8 mouse cellular contexts compared by ENCODE assay signal in the genomic region with DNA sequence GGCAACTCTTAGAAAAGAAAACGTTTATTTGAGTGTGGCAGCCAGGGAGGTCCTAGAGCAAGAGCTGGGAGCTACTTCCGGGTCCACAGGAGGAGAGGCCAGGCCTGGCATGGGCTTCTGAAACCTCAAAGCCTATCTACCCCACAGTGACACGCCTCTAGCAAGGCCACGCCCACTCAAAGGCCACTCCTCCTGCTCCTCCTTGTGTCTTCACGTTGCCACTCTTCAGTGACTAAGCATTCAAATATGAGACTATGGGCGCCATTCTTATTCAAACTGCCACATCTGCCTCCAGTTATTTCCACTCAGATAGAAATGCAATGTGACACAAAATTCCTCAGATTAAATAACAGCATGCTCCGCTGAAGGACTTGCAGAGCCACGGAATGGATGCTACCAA. TPM values are rescaled to one million over a fixed set of nuclear protein-coding genes. Genes with fewer than 3 reads are reported as not detected.
DNase-seq lines count a peak whose midpoint lies in the region; ATAC-seq and TF ChIP-seq lines count a peak whose summit lies in the region.

No protein-coding gene starts in this region.

- H3K27me3 ChIP-seq in forebrain, embryonic 16.5 days (replicated peaks; ENCODE audit: control insufficient read depth, insufficient read depth, low read length): no peaks in the 10 kb centered on the region
- no peaks in the 10 kb centered on the region for H3K27me3 ChIP-seq in midbrain, embryonic 16.5 days (ENCODE audit: control insufficient read depth, insufficient read depth, low read depth, low read length)
- H3K27me3 ChIP-seq in cerebellum, adult 2 months (ENCODE audit: control insufficient read depth, insufficient read depth, low read length): no peaks in the 10 kb centered on the region

- H3K4me1 ChIP-seq in forebrain, embryonic 16.5 days (replicated peaks; ENCODE audit: control insufficient read depth, insufficient read depth, low read length): 0 out of 2 replicates have a peak, but pooled peaks cover 2% of the 10 kb centered on the region
- H3K4me1 ChIP-seq in midbrain, embryonic 16.5 days (ENCODE audit: control insufficient read depth, insufficient read depth, low read length): no peaks in the 10 kb centered on the region
- H3K4me1 ChIP-seq in cerebellum, adult 2 months (ENCODE audit: control insufficient read depth, insufficient read depth, low read length): no peaks in the 10 kb centered on the region

- peak; percentile 18; the same call in 1 of the 2 replicates for ATAC-seq in forebrain, embryonic 16.5 days
- 0 out of 2 replicates have a peak, but pooled peaks have one; percentile 33 for ATAC-seq in midbrain, embryonic 16.5 days

- no peak overlapping the region for H3K4me2 ChIP-seq in forebrain, embryonic 16.5 days (ENCODE audit: low read length)
- H3K4me2 ChIP-seq in midbrain, embryonic 16.5 days (ENCODE audit: low read length): no peak overlapping the region

- peak; percentile 19 for DNase-seq in gastrocnemius, adult 18-20 months (ENCODE audit: low spot score)
- DNase-seq in gastrocnemius, postnatal 10 days: no peak
- peak; percentile 97 for DNase-seq in ZHBTc4 (ENCODE audit: low read depth, low spot score)
- peak; percentile 43 to 62 for DNase-seq in kidney, postnatal 36 days
- DNase-seq in thymus, postnatal 36 days: peak; percentile 22 to 56
- DNase-seq in cerebellum, adult 2 months: no peak

- TF ChIP-seq CTCF in cerebellum, adult 2 months (IDR thresholded peaks at IDR 0.05; ENCODE audit: borderline replicate concordance, insufficient read depth, low read depth, low read length): no peak

- no peaks in the 10 kb centered on the region for H3K36me3 ChIP-seq in forebrain, embryonic 16.5 days (ENCODE audit: control insufficient read depth, insufficient read depth)
- 0 out of 2 replicates have a peak, but pooled peaks cover 3% of the 10 kb centered on the region for H3K36me3 ChIP-seq in midbrain, embryonic 16.5 days (ENCODE audit: control insufficient read depth, insufficient read depth, low read length)

- 15% methylated on average over 8 of the region's 8 CpGs for WGBS in forebrain, embryonic 16.5 days
- WGBS in midbrain, embryonic 16.5 days: 14% methylated on average over 8 of the region's 8 CpGs
- 19% methylated on average over 8 of the region's 8 CpGs for WGBS in cerebellum, adult 2 months

- H3K27ac ChIP-seq in forebrain, embryonic 16.5 days (ENCODE audit: low read length): no peak overlapping the region
- no peak overlapping the region for H3K27ac ChIP-seq in midbrain, embryonic 16.5 days (ENCODE audit: low read length)
- no peak overlapping the region for H3K27ac ChIP-seq in cerebellum, adult 2 months (ENCODE audit: insufficient read depth, low read length)

- TF ChIP-seq POLR2A in cerebellum, adult 2 months (IDR thresholded peaks at IDR 0.05; ENCODE audit: borderline replicate concordance, insufficient read depth, low read length): no peak

- H3K9ac ChIP-seq in forebrain, embryonic 16.5 days (replicated peaks; ENCODE audit: low read depth, low read length): no peak overlapping the region
- no peak overlapping the region for H3K9ac ChIP-seq in midbrain, embryonic 16.5 days (ENCODE audit: low read depth, low read length)

- no peak overlapping the region for H3K4me3 ChIP-seq in forebrain, embryonic 16.5 days (replicated peaks; ENCODE audit: low read length)
- H3K4me3 ChIP-seq in midbrain, embryonic 16.5 days (ENCODE audit: low read depth, low read length): no peak overlapping the region
- no peak overlapping the region for H3K4me3 ChIP-seq in cerebellum, adult 2 months (replicated peaks; ENCODE audit: insufficient read depth, low read depth, low read length)

- H3K9me3 ChIP-seq in forebrain, embryonic 16.5 days (ENCODE audit: control insufficient read depth, low read length): no peaks in the 10 kb centered on the region
- H3K9me3 ChIP-seq in midbrain, embryonic 16.5 days (replicated peaks; ENCODE audit: control insufficient read depth, low read length, poor library complexity, severe bottlenecking): no peaks in the 10 kb centered on the region

RNA-seq across cellular contexts. Expression of a gene that starts 9.2 kb away (rescaled TPM):
- total RNA-seq in gastrocnemius, adult 18-20 months (2021): 10 to 100 TPM; 68.3 to 72.6 TPM
- 10 to 100 TPM; 63.0 to 68.2 TPM for total RNA-seq in gastrocnemius, postnatal 10 days (2021)
- 39.2 and 43.9 TPM in 2 replicates for polyA plus RNA-seq in forebrain, embryonic 16.5 days (2015; fragmentation: Nextera tagmentation; extraction: Ambion mirVana)
- polyA plus RNA-seq in midbrain, embryonic 16.5 days (2015; fragmentation: Nextera tagmentation; extraction: Ambion mirVana): 38.4 and 46.0 TPM in 2 replicates
- polyA plus RNA-seq in cerebellum, adult 2 months (2012; rRNA removed): 55.2 and 59.3 TPM in 2 replicates

RNA-seq across cellular contexts. Expression of a gene that starts 45.1 kb away (rescaled TPM):
- 10 to 100 TPM; 58.2 to 61.5 TPM for total RNA-seq in gastrocnemius, adult 18-20 months (2021)
- total RNA-seq in gastrocnemius, postnatal 10 days (2021): 10 to 100 TPM; 57.9 to 59.4 TPM
- polyA plus RNA-seq in forebrain, embryonic 16.5 days (2015; fragmentation: Nextera tagmentation; extraction: Ambion mirVana): 345 and 376 TPM in 2 replicates
- 376 and 385 TPM in 2 replicates for polyA plus RNA-seq in midbrain, embryonic 16.5 days (2015; fragmentation: Nextera tagmentation; extraction: Ambion mirVana)
- 123 and 125 TPM in 2 replicates for polyA plus RNA-seq in cerebellum, adult 2 months (2012; rRNA removed)

Comparison
In these comparisons a context has a peak if more than half of its experiments do, and no peak if none do; other contexts are left out.
1. DNase-seq: peak in gastrocnemius, adult 18-20 months (single experiment), ZHBTc4 (single experiment), kidney, postnatal 36 days (2 of 2) and thymus, postnatal 36 days (2 of 2); none in gastrocnemius, postnatal 10 days (single experiment) and cerebellum, adult 2 months (0 of 2).